ENCODE assay signal across 29 mouse cellular contexts in genomic region chr19:29696840-29697239, GRCm38 (mm10). TPM values are rescaled to one million over a fixed set of nuclear protein-coding genes. Genes with fewer than 3 reads are reported as not detected.
DNase-seq lines count a peak whose midpoint lies in the region; ATAC-seq and TF ChIP-seq lines count a peak whose summit lies in the region.
"Had no signal": no experiment of that assay in that cellular context is flagged by ENCODE, and none has a peak within 500 bp of the region (broad histone marks: within the 10 kb centered on the region; RNA-seq: fewer than 3 reads in every experiment).

No protein-coding gene starts in this region.

- TF ChIP-seq EP300 in heart, postnatal 0 days (IDR thresholded peaks at IDR 0.05; ENCODE audit: low read depth): no peak

- TF ChIP-seq CTCF in heart, postnatal 0 days (IDR thresholded peaks at IDR 0.05; ENCODE audit: low read depth): no peak

- peak overlapping the region; percentile 30; the same call in 1 of the 2 replicates for H3K27ac ChIP-seq in heart, embryonic 10.5 days
- H3K27ac ChIP-seq in heart, embryonic 13.5 days (replicated peaks): 0 out of 2 replicates have a peak overlapping the region, but pooled peaks have one; percentile 40
- H3K27ac ChIP-seq in heart, embryonic 15.5 days: no peak overlapping the region
- H3K27ac ChIP-seq in heart, postnatal 0 days (ENCODE audit: low read depth): peak overlapping the region; percentile 59; the same call in 1 of the 2 replicates
- H3K27ac ChIP-seq: embryonic facial prominence, embryonic 13.5 days; embryonic facial prominence, embryonic 15.5 days; forebrain, embryonic 10.5 days; forebrain, embryonic 12.5 days had no signal

- no peak overlapping the region for H3K9ac ChIP-seq in heart, embryonic 13.5 days
- H3K9ac ChIP-seq in heart, embryonic 15.5 days: no peak overlapping the region
- no peak overlapping the region for H3K9ac ChIP-seq in heart, postnatal 0 days (replicated peaks; ENCODE audit: low read depth, low read length)
- H3K9ac ChIP-seq: embryonic facial prominence, embryonic 13.5 days; embryonic facial prominence, embryonic 15.5 days; forebrain, embryonic 12.5 days had no signal

- no peaks in the 10 kb centered on the region for H3K9me3 ChIP-seq in heart, embryonic 10.5 days
- peaks cover 11% of the 10 kb centered on the region for H3K9me3 ChIP-seq in heart, embryonic 13.5 days
- no peaks in the 10 kb centered on the region for H3K9me3 ChIP-seq in heart, embryonic 15.5 days (replicated peaks)
- peaks cover 8% of the 10 kb centered on the region; the same call in 1 of the 2 replicates for H3K9me3 ChIP-seq in heart, postnatal 0 days (replicated peaks; ENCODE audit: control insufficient read depth, low read length)
- H3K9me3 ChIP-seq: embryonic facial prominence, embryonic 13.5 days; embryonic facial prominence, embryonic 15.5 days; forebrain, embryonic 12.5 days; G1E had no signal

- no peaks in the 10 kb centered on the region for H3K27me3 ChIP-seq in heart, embryonic 10.5 days (ENCODE audit: insufficient read depth, poor library complexity, severe bottlenecking)
- no peaks in the 10 kb centered on the region for H3K27me3 ChIP-seq in heart, embryonic 13.5 days (replicated peaks)
- no peaks in the 10 kb centered on the region for H3K27me3 ChIP-seq in heart, embryonic 15.5 days
- H3K27me3 ChIP-seq in heart, postnatal 0 days (ENCODE audit: control insufficient read depth, insufficient read depth, low read length): no peaks in the 10 kb centered on the region
- H3K27me3 ChIP-seq: CH12.LX; embryonic facial prominence, embryonic 13.5 days; embryonic facial prominence, embryonic 15.5 days; forebrain, embryonic 12.5 days had no signal

- peak overlapping the region; percentile 23; the same call in 1 of the 2 replicates for H3K4me2 ChIP-seq in heart, embryonic 13.5 days
- H3K4me2 ChIP-seq in heart, embryonic 15.5 days: peak overlapping the region; percentile 16; the same call in 1 of the 2 replicates
- no peak overlapping the region for H3K4me2 ChIP-seq in heart, postnatal 0 days (ENCODE audit: low read depth, low read length)
- H3K4me2 ChIP-seq: embryonic facial prominence, embryonic 13.5 days; embryonic facial prominence, embryonic 15.5 days; forebrain, embryonic 12.5 days had no signal

- peaks cover 15% of the 10 kb centered on the region for H3K4me1 ChIP-seq in heart, embryonic 10.5 days
- H3K4me1 ChIP-seq in heart, embryonic 13.5 days: peaks cover 17% of the 10 kb centered on the region
- peaks cover 6% of the 10 kb centered on the region for H3K4me1 ChIP-seq in heart, embryonic 15.5 days (replicated peaks)
- H3K4me1 ChIP-seq in heart, postnatal 0 days (ENCODE audit: control insufficient read depth, insufficient read depth): peaks cover 10% of the 10 kb centered on the region; the same call in 1 of the 2 replicates
- H3K4me1 ChIP-seq: embryonic facial prominence, embryonic 15.5 days; forebrain, embryonic 12.5 days had no signal

- DNase-seq in heart, embryonic 10.5 days (ENCODE audit: low spot score): no peak
- no peak for DNase-seq in heart, postnatal 10 days
- DNase-seq in heart, postnatal 25 days (ENCODE audit: low spot score): no peak
- no peak for DNase-seq in heart, postnatal 14 days
- no peak for DNase-seq in heart, postnatal 0 days (ENCODE audit: low spot score)
- DNase-seq in heart, adult 9 months (ENCODE audit: low spot score in 2 of 2): no peak
- DNase-seq: adrenal gland, adult 2 months; adrenal gland, postnatal 10 days; adrenal gland, postnatal 25 days; B cell, adult 2 months; cerebellum, adult 11 months; cerebellum, adult 18-20 months; cerebellum, adult 8-10 months; cerebellum, adult 9-11 months; cerebellum, postnatal 14 days; cerebellum, postnatal 36 days had no signal

- ATAC-seq in heart, embryonic 13.5 days (ENCODE audit: extremely low read depth, insufficient number of reproducible peaks, low FRiP score, low TSS enrichment): no peak
- no peak for ATAC-seq in heart, embryonic 15.5 days (replicated peaks; ENCODE audit: insufficient number of reproducible peaks, insufficient read depth, low FRiP score, low read depth)
- no peak for ATAC-seq in heart, postnatal 0 days (ENCODE audit: insufficient read depth, low read depth)
- ATAC-seq: CD4-positive, CD25-positive, alpha-beta regulatory T cell, adult 4 months; forebrain, embryonic 14.5 days had no signal

- no peak overlapping the region for H3K4me3 ChIP-seq in heart, embryonic 10.5 days
- no peak overlapping the region for H3K4me3 ChIP-seq in heart, embryonic 13.5 days
- H3K4me3 ChIP-seq in heart, embryonic 15.5 days: no peak overlapping the region
- H3K4me3 ChIP-seq in heart, postnatal 0 days (ENCODE audit: low read depth, low read length): no peak overlapping the region
- H3K4me3 ChIP-seq: embryonic facial prominence, embryonic 13.5 days; embryonic facial prominence, embryonic 15.5 days; erythroblast, embryonic 14.5 days; forebrain, embryonic 10.5 days; forebrain, embryonic 12.5 days had no signal

- intact Hi-C loops in heart, postnatal 10 days (cut with DNase I): no loop called here
- intact Hi-C loops in heart, postnatal 25 days (cut with DNase I): no loop called here
- intact Hi-C loops in heart, postnatal 14 days (cut with DNase I): no loop called here

- no peaks in the 10 kb centered on the region for H3K36me3 ChIP-seq in heart, embryonic 10.5 days
- H3K36me3 ChIP-seq in heart, embryonic 13.5 days: no peaks in the 10 kb centered on the region
- no peaks in the 10 kb centered on the region for H3K36me3 ChIP-seq in heart, embryonic 15.5 days
- H3K36me3 ChIP-seq in heart, postnatal 0 days (replicated peaks; ENCODE audit: control insufficient read depth, insufficient read depth, low read length): no peaks in the 10 kb centered on the region
- H3K36me3 ChIP-seq: embryonic facial prominence, embryonic 13.5 days; embryonic facial prominence, embryonic 15.5 days; forebrain, embryonic 10.5 days; forebrain, embryonic 12.5 days; G1E had no signal

RNA-seq across cellular contexts. Expression of gene Mlana, which starts 0.8 kb away (rescaled TPM):
- polyA plus RNA-seq in heart, embryonic 10.5 days (2016; fragmentation: Nextera tagmentation; extraction: Ambion mirVana): 0.15 and 0.32 TPM in 2 replicates
- 1 to 10 TPM; 2.2 to 4.0 TPM for total RNA-seq in heart, postnatal 10 days (2021)
- 0.66 and 0.92 TPM in 2 replicates for polyA plus RNA-seq in heart, embryonic 13.5 days (2015; fragmentation: Nextera tagmentation; extraction: Ambion mirVana)
- total RNA-seq in heart, postnatal 25 days (2021): 1 to 10 TPM in 1 of 2 experiments, under 1 TPM in 1; 0.57 to 1.0 TPM
- 0.83 and 0.94 TPM in 2 replicates for polyA plus RNA-seq in heart, embryonic 15.5 days (2015; fragmentation: Nextera tagmentation; extraction: Ambion mirVana)
- 1 to 10 TPM in 1 of 2 experiments, under 1 TPM in 1; 1.00 to 1.4 TPM for total RNA-seq in heart, postnatal 14 days (2021)
- total RNA-seq in heart, postnatal 0 days (2014; rRNA removed; ENCODE audit: low replicate concordance): 0.19 TPM in 1 of 2 replicates, not detected in the other
- polyA plus RNA-seq in heart, postnatal 0 days (2015; fragmentation: Nextera tagmentation; extraction: Ambion mirVana): 5.8 and 8.1 TPM in 2 replicates
- total RNA-seq: adrenal gland, adult 2 months; adrenal gland, postnatal 10 days; adrenal gland, postnatal 25 days; adrenal gland, postnatal 4 days; CH12.LX; common myeloid progenitor, adult 5-6 weeks; G1E had no signal
- polyA plus RNA-seq: adrenal gland, adult 2 months; CD4-positive, CD25-positive, alpha-beta regulatory T cell, adult 4 months; erythroblast, embryonic 14.5 days; forebrain, embryonic 12.5 days; forebrain, embryonic 14.5 days; G1E had no signal

RNA-seq across cellular contexts. Expression of gene Ermp1, which starts 48.6 kb away (rescaled TPM):
- polyA plus RNA-seq in heart, embryonic 10.5 days (2016; fragmentation: Nextera tagmentation; extraction: Ambion mirVana): 8.1 and 9.5 TPM in 2 replicates
- 10 to 100 TPM in 1 of 2 experiments, 1 to 10 TPM in 1; 9.9 to 11.1 TPM for total RNA-seq in heart, postnatal 10 days (2021)
- polyA plus RNA-seq in heart, embryonic 13.5 days (2015; fragmentation: Nextera tagmentation; extraction: Ambion mirVana): 5.3 TPM in 2 replicates
- total RNA-seq in heart, postnatal 25 days (2021): 1 to 10 TPM; 8.8 to 9.4 TPM
- 6.3 and 9.1 TPM in 2 replicates for polyA plus RNA-seq in heart, embryonic 15.5 days (2015; fragmentation: Nextera tagmentation; extraction: Ambion mirVana)
- total RNA-seq in heart, postnatal 14 days (2021): 1 to 10 TPM; 9.5 to 9.8 TPM
- total RNA-seq in heart, postnatal 0 days (2014; rRNA removed; ENCODE audit: low replicate concordance): 10.7 and 24.4 TPM in 2 replicates
- 2.3 and 3.1 TPM in 2 replicates for polyA plus RNA-seq in heart, postnatal 0 days (2015; fragmentation: Nextera tagmentation; extraction: Ambion mirVana)
